Mouse (Mus musculus) layer of hippocampus, adult 9-10 months (tissue): ENCODE measurements at regions not wholly inside any gene's neighbourhood (a gene's known extent, or its start where the extent isn't known, plus 50 kb on each side); places are given as distances from the start of the nearest gene placed in this dataset.
A peak's percentile ranks its signal among the peaks of the same experiment; 100 is the strongest.

Source experiments
- DNase-seq: peaks from one replicate; pipeline ENCODE4 v3.0.0; 2022; ENCODE audit warnings: low spot score

- no peak for DNase-seq
Measured at GRCm38 (mm10) chr4:127862875-127863274, 107.9 kb downstream of the CK137956 start.

DNA sequence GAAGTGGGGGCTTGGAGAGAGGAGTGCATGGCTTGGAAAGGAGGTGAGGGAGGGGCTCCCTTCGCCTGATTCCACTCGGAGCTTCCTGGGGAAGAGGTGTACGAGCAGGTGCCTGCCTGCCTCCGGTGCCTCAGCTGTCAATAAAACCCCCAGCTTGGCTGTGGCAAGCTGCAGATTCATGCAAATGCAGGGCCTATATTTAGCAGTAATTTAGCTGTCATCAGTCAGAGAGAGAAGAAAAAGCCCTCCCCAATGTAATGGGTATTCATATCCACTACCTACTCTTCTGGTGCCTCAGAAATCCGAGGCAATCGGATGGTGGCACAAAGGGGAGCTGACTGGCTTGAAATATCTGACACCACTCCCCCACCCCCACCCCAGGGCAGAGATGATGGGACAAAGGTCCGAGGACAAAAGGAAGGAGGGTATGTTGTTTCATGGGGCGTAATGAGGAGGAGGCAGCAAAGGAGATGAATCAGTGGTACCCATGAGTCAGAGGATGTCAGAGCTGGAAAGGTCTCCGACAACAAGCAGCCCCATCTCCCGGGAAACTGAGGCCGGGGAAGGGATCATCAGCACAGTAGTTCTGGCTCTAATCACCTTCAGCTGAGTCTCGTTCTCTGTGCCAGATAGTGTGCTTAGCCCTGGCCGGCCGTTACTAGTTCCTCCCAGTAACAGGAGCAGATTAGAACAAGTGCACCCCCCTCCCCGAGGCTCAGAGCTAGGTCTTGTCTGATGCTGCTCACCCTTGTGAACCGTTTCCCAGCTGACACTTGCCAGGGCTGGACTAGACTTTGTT, 109.2 kb downstream of the CK137956 start:
- DNase-seq = no peak

DNA sequence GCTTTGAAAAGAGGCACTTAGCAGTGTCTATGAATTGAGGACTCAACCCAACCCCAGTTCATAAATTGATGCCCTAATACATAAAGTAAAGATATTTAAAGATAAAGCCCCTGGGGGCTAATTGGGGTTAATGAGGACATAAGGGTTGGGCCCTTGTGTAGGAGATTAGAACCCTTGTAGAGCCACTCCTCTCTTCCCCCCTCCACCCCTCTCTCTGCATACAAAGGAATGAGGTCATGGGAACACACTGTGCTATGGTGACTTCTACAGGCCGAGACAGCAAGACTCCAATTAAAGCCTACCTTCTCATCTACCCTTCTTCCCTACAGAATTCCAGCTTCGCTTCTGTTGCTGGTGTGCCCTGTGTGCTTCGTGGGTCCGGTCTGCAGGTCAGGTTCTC, 110.5 kb downstream of the CK137956 start:
- DNase-seq = no peak

DNA sequence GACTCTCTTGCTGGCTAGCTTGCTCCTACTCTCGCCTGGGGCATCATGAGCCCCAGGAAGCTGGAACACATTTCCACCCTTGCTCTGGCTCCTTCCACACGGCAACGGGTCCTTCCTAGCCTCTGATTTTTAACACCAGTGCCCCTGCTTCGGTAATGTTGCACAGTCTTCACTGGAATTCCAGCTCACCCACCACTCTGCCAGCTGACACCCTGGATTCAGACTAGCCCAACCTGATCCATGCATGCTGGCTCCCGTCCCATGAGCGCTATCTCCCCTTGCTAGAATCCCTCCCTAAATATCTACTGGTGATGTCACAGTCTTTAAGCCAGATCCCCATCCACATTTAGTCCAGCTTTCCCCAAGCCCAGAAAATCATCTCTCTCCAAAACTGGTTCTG, 111.2 kb downstream of the CK137956 start:
- no peak for DNase-seq

DNA sequence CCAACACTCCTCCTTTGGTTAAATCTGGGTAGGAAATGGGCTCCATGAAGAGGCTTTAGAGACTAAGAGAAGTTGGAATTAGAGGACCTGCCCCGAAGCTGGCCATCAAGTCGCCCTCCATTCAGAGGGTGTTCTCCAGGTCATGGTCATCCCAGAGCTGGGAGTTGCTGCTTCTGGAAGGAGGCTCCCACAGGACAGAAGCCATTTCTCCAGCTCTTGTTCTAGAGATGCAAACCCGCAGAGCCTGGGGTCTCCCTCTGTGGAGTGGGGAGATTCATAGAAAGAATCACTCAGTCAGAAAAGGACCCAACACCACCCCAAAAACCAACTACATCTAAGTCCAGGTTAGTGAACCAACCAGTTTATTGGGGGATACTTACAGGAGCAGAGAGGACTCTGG, 112.2 kb downstream of the CK137956 start:
- no peak for DNase-seq

GRCm38 (mm10) chr4:127855836-127856235, 114.9 kb downstream of the CK137956 start:
- no peak for DNase-seq

- no peak for DNase-seq
Measured at GRCm38 (mm10) chr4:127854776-127855409, 115.9 kb downstream of the CK137956 start.

GRCm38 (mm10) chr4:127849306-127849705, 121.4 kb downstream of the CK137956 start:
- no peak for DNase-seq

DNA sequence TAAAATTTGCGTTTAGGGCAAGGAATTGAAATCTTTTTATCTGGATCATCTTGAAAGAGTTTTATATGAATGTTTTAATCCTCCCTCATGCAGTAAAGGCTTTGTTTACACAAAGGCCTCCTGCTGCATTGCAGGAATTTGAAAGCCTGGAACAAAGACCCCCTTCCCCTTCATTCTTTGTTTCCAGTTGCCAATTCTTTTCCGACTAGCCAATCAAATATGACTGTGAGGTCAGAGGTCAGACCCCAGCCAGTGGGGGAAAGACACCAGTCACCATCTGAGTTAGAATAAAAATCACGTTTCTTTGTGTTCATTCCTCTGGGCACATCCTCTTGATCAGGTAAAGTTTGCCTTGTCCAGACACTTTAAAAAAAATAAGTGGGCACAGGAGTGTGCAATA, 124.4 kb downstream of the CK137956 start:
- DNase-seq = no peak

GRCm38 (mm10) chr4:127843421-127843820, 127.3 kb downstream of the CK137956 start:
- DNase-seq = no peak

- no peak for DNase-seq
Measured at GRCm38 (mm10) chr4:127833668-127834067, 137.1 kb downstream of the CK137956 start.

- no peak for DNase-seq
Measured at GRCm38 (mm10) chr4:127826988-127827387, 143.8 kb downstream of the CK137956 start.

GRCm38 (mm10) chr4:127819501-127819900, 151.2 kb downstream of the CK137956 start:
- no peak for DNase-seq

DNA sequence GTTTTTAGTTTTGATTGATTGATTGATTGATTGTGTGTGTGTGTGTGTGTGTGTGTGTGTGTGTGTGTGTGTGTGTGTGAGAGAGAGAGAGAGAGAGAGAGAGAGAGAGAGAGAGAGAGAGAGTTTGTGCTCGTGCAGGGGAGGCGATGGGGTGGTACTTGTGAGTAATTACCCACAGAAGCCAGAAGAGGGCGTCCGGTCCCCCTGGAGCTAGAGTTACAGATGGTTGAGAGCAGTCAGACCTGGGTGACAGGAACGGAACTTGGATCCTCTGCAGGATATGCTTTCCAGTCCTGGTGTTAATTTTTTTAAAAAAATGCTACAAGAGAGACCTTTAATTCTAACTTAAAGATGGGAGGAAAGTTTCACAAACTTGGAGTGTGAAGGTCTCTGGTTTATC, 151.7 kb downstream of the CK137956 start:
- DNase-seq = no peak

GRCm38 (mm10) chr4:127814631-127815030, 156.1 kb downstream of the CK137956 start:
- DNase-seq = no peak

GRCm38 (mm10) chr4:127812047-127812545, 158.7 kb downstream of the CK137956 start:
- DNase-seq = no peak

DNA sequence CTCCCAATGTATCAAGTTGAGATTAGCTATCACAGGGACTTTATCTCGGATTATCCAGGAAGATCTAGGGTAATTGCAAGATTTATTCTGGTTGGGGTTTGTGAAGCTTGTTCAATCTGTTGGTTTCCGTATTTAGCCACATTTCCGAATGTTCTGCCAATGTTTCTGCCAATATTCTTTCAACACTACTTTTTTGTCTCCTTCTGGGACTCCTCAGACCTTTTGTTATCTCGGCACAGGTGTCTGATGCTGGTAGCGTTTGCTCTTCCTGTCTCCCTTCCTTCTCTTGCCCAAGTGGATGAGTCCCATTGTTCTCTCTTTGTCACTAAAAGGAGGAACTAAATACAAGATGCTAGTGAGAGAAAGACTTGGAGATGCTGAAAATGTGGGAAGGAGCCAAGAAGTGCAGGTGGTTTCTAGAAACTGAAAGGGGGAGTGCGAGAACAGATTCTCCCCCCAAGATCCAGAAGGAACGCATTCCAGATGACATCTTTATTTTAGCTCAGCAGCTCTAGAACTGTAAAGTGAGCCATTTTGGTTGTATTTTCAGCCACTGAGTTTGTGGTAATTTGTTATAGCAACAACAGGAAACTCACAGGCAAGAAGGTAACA, 159.7 kb downstream of the CK137956 start:
- DNase-seq = peak; percentile 13

DNA sequence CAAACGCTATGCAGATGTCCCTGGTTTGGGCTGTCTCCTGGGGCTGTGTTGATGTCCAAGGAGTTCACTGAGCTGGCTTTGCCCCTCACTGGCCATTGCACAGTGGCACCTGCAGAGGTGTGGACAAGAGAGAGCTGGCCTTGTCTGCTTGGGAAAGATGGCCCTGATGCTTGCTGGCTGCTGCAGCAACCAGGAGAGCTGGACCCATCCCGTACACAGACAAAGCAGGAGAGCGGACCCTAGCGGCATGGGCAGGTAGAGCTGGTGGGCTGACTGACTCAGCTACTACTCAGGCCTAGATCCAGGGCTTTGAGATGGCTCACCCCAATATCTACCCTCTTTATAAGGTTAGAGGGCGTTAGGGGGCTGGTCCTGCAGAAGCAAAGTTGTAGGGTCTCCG, 161.7 kb downstream of the CK137956 start:
- DNase-seq = no peak

DNA sequence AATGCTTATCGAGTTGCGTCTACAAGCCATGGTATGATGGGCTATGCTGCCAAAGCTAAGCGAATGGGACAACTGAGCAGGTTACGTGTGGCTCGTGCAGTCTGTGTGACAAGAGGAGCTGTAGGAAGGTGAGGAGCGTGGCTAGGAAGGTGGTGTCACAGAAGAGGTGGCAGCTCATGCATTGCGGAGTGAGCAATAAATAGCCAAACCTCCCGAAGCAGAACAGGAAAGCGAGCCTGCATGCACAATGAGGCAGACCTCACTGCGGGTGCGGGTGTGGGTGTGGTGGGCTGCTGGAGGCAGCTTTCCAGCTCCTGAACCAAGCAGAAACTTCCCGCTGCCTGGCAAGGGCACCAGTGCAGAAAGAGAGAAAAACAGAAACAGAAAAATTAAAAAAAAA, 181.5 kb downstream of the CK137956 start:
- no peak for DNase-seq

- no peak for DNase-seq
Measured at GRCm38 (mm10) chr4:127785786-127786185, 185.0 kb downstream of the CK137956 start.

GRCm38 (mm10) chr4:127771966-127772500, 198.7 kb downstream of the CK137956 start:
- no peak for DNase-seq

GRCm38 (mm10) chr4:127763736-127764135, 207.0 kb downstream of the CK137956 start:
- no peak for DNase-seq

DNA sequence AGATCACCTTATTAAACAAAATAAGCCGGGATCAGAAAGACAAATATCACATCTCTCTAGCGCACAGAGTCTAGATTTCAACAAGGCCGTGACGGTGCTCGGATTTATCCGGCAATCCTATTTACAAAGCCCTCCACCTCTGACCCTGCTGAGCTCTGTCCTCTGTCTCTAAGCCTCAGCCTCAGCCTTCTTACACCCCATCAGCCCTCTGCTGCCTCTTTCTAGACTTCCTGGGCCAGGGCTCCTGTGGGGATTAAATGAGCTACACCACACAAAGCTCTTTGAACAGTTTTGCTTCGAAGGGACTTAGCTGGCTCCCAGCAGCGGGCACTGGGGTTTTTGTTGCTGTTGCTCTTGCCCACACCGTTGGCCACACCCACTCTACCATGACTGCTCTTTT, 211.8 kb downstream of the CK137956 start:
- DNase-seq = no peak
